Mouse (Mus musculus) activated CD4-positive, CD25-positive, alpha-beta regulatory T cell, adult 4 months (primary cell): ENCODE data around the gene Hspa8. TPM values are rescaled to one million over a fixed set of nuclear protein-coding genes. Genes with fewer than 3 reads are reported as not detected.

Experiments
- ATAC-seq: one replicate; pipeline ENCODE4 v1.8.0; 2017
- polyA plus RNA-seq, 2 experiments: library from polyadenylated mRNA; unstranded; fragments of 100-300 nt; shearing (Covaris generic); gene quantifications; one replicate each; pipeline ENCODE4 v1.2.1; 2017

Hspa8 gene
- polyA plus RNA-seq, 2 experiments from 2014 or later = 3,239 to 3,330 TPM

DNA sequence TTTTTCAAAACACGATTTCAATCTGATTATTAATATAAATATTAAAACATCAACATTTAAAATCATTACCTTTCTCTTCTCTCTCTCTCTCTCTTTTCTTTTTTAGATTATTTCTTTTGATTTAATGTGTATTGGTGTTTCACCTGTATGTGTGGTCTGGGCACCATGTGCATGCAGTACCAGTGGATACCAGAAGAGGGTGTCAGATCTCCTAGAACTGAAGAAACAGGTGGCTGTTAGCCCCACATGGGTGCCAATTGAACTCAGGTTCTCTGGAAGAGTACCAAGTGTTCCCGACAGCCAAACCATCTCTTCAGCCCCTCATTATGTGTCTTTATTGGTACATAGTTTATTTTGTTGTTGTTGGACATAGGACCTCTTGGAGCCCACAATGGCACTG, 11.1 kb downstream of the Hspa8 start:
- ATAC-seq = no peak

DNA sequence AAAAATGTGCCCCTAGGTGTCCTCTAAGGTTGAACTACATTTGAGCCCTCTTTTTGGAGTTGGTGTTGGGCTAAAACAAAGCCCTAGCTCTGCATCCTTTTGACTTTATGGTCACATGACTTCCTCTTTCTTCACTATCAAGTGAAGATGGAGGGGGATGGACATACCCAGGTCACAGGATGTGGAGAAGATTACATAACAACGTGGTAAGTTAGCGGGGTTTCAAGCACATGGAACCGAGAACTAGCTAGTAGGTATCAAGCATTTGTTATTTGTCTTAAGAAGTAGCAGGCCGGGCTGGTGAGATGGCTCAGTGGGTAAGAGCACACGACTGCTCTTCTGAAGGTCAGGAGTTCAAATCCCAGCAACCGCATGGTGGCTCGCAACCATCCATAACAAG, 13.3 kb downstream of the Hspa8 start:
- ATAC-seq = peak; percentile 87

DNA sequence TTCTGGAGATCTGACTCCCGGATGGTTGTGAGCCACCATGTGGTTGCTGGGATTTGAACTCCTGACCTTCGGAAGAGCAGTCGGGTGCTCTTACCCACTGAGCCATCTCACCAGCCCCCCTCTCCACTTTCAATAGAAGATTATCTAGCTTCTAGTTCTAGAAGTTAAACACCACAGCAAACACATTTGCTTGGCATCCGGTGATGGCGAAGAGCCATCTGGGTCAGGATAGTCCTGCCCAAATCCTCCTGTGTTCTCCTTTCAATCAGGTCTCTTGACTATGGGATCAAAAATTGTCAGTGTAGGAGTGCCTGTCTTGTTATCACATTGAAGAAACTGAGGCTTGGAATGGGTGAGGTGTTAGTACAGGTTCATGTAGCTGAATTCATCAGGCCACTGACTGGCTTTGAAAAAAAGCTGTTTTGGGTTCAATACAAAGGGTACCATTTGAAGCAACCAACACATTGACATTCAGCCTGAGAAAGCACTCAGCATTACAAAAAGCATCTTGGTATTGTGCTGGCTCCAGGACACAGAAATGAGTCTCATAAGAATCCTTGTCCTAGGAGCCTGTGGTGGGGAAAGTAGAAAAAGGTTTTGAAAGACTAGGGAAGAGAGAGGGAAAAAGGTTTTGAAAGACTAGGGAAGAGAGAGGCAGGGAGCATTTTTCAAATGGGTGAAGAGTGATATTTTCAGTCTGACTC, 16.7 kb downstream of the Hspa8 start:
- no peak for ATAC-seq

DNA sequence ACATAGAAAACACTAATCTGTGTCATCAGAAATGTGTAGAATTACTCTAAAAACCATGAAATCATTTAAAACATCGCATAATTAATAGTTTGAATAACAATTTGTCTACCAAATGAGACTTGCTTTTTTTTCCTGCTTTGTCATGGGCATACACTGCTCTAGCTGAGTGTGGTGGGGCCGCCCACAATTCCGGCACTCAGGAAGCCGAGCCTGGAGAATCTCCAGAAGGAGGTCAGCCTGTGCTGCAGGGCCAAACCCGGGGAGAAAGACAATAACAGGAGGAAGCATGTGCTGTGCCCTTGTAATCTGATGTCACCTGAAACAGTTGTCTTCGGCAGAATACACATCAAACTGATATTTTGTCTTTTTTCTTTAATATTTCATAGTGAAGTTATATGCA, 24.8 kb downstream of the Hspa8 start:
- no peak for ATAC-seq

DNA sequence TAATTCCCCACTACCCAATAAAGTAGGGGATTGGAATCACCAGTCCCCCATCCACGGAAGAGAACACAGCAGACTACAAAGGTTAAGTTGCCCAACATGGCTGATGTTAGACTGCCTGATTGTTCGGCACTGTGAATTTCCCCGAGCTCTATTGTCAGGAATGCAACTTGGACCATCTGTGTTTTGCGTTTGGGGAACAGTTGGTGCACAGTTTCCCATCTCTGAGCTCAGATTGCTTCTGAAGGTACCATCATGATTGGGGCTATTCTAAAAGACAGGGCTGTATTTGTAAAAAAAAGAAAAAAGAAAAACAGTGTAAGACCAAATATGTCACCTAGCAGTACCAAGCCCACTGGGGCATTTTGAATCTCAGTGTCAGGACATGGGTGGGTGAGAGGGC, 26.6 kb downstream of the Hspa8 start:
- no peak for ATAC-seq

DNA sequence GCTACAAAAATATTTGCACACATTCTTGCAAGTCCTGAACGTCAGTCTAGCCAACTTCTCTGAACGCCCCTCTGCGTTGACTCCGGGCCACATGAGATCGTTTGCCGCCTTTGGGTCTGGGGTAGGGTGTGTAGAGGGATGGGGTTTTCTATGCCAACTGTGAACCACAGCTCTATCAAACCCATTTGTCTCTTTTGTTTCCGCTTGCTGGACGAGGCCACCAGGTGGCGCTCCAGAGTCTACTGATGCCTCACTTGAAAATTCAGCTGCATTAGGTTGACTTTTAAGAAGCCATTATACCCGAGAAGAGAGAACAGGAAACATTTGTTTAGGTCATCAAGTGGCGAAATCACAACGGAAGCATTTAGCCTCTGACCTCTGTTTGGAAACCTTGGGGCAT, 33.8 kb downstream of the Hspa8 start:
- peak; percentile 19 for ATAC-seq

DNA sequence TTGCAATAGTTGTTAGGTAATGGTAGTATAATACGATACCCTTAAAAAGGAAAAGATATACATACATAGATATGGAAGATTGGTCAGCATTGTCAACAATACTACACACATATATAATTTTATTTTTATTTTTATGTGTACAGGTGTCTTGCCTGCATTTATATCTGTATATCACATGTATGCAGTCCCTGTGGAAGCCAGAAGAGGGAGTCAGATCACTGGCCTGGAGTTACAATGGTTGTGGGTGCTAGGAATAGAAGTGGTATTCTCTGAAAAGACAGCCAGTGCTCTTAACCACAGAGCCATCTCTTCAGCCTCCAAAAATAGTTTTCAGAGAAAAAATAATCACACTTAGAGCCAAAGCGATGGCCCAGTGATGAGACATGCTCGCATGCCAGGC, 35.9 kb downstream of the Hspa8 start:
- ATAC-seq = no peak

DNA sequence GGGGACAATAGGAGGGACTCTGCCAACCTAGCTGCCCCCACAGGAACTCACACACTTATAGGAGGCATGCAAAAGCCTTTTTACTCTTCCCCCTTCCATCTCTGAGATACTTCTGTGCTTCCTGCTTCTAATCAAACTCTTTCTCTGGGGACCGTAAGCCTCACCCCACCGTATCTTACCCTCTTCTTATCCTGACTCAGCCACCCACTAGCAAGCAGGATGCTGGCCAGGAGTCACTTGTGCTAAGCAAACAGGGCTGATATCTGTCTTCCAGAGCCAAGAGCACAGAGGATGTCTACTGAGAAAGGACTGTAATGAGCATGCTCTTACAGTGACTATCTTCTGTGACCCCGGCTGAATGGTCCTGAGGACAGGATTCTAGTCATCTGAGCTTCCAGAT, 38.9 kb downstream of the Hspa8 start:
- ATAC-seq = no peak

DNA sequence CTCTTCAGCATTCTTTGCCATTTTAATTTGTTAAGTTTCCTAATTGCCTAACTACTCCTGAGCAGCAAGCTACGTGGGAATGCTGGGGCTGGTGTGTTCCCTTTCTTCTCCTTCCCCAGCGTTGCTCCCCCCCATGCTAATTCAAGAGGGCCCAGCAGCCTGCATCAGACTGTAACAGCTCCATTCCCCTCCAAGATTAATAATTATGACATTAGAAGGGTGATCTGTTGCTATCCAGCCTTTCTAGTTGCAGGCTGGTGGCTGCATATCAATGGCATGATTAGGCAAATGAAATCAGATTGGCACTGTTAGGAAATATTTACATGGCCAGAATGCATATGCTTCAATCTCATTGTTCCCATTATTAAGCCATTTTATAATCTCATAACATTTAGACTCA, 50.7 kb downstream of the Hspa8 start:
- no peak for ATAC-seq

DNA sequence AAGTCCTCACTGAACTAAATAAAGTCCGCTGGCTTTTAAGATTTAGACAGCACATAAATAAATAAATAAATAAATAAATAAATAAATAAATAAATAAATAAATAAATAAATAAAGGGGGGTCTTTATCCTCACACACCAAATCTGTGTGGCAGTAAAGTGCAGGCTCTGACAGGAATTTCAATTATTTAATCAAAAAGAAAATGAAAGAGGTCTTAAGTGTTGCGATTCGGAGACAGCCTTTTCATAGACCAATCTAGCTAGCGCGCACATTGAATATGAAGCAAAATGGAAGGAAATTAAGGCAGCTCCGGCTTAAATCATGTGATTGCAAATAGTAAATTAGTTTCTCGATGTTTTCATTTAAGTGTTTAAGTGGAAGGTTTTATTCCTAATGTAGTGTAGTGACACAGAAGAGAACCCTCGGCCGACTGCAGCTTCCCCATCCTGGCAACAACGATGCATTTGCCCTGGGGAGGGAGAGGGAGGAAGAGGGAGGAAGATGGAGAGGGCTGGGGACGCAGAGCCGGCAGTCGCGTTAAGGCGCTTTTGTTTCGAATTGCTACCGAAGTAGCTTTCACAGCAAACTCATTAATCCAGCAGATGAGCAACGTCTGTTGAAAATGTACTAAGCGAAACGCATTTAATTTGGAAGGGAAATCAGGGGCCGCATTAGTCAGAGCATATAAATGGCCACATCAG, 57.8 kb downstream of the Hspa8 start:
- ATAC-seq = no peak

DNA sequence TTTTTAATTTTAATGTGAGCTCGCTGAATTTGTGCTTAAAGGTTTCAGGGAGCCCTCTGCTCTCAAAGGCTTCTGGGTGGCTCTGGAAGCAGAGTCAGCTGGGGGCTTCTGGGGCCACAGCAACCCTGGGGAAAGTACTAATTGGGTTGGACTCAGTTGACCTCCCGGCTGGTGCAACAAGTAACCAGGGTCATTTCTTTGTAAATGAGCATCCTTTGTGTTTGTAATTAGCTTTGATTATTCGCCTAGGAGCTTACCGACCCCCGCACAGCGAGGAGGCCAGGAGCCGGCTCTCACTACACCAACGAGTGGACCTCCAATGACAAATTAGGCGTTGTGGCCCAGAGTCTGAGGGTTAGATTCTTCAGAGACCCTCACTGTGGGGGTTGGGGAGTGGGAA, 58.4 kb downstream of the Hspa8 start:
- ATAC-seq = no peak

Other genes with a start within 250 kb of the Hspa8 start
- not detected for gene Gm21915, start 130.4 kb upstream of the Hspa8 start, polyA plus RNA-seq
- under 1 TPM in 1 of 2 experiments, not detected in 1; 0.19 TPM for gene Clmp, start 115.0 kb upstream of the Hspa8 start, polyA plus RNA-seq
- not detected for gene Bsx, start 73.1 kb downstream of the Hspa8 start, polyA plus RNA-seq
- not detected for gene Jhy, start 163.1 kb downstream of the Hspa8 start, polyA plus RNA-seq
- gene Crtam, start 203.6 kb downstream of the Hspa8 start, polyA plus RNA-seq = 1 to 10 TPM; 1.2 to 2.7 TPM